Mouse (Mus musculus) mesoderm, embryonic 11.5 days (tissue): Measurements from ENCODE around the gene Pla1a.

Experiments
- DNase-seq: peaks from one replicate; pipeline ENCODE4 v3.0.0-alpha.2; 2012; ENCODE audit warnings: low read depth, low spot score

The Pla1a gene

DNA sequence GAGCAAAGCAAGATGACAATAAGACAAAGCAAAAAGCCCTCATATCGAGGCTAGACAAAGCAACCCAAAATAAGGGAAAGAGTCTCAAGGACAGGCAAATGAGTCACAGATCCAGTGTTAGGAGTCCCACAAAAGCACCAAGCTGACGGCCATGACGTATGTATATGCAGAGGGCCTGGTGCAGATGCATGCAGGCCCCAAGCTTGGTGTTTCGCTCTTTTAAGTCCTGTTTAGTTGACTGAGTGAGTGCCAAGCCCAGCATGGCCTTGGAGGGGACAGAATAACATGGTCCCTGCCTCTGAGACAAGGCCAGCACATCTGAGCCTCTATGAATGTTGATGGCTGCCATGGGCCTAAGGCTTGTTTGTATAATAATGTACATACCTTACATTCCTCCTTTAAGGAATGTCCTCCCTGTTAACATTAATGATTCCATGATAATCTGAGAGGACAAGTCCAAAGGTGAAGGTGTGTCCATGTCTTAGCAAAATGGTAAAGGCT, 1.4 kb upstream of the Pla1a start:
- DNase-seq = no peak

GRCm38 (mm10) chr16:38433514-38433913, 569 bp upstream of the Pla1a start:
- DNase-seq = no peak

- DNase-seq = no peak
Observed at GRCm38 (mm10) chr16:38431446-38432185, 1.3 kb downstream of the Pla1a start.

- DNase-seq = no peak
Observed at GRCm38 (mm10) chr16:38425799-38426198, 7.1 kb downstream of the Pla1a start.

- no peak for DNase-seq
Observed at GRCm38 (mm10) chr16:38425374-38425773, 7.6 kb downstream of the Pla1a start.

- no peak for DNase-seq
Observed at GRCm38 (mm10) chr16:38414953-38415352, 18.0 kb downstream of the Pla1a start.

GRCm38 (mm10) chr16:38408416-38408815, 24.5 kb downstream of the Pla1a start:
- no peak for DNase-seq

GRCm38 (mm10) chr16:38407584-38407983, 25.4 kb downstream of the Pla1a start:
- DNase-seq = no peak

DNA sequence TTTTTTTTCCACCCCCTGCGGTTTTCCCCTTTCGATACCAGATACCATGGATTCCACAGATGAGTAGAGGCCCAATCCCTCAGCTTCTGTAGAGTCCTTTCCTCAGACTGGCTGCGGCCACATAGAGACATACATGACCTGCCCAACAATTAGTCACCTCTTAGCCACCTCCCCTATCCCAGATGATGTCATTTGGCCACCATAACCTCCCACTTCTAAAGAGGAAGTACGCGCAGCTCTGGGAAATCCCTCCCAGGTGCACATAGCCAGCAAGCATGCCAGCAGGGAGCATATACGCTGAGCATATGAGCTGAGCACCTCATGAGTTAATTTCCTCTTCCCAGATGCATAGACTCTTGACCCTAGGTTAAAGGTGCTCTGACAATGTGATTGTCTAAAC, 26.2 kb downstream of the Pla1a start:
- DNase-seq = no peak

GRCm38 (mm10) chr16:38406293-38406692, 26.7 kb downstream of the Pla1a start:
- DNase-seq = no peak

GRCm38 (mm10) chr16:38403639-38404038, 29.3 kb downstream of the Pla1a start:
- no peak for DNase-seq

GRCm38 (mm10) chr16:38401468-38401867, 31.5 kb downstream of the Pla1a start:
- no peak for DNase-seq

DNA sequence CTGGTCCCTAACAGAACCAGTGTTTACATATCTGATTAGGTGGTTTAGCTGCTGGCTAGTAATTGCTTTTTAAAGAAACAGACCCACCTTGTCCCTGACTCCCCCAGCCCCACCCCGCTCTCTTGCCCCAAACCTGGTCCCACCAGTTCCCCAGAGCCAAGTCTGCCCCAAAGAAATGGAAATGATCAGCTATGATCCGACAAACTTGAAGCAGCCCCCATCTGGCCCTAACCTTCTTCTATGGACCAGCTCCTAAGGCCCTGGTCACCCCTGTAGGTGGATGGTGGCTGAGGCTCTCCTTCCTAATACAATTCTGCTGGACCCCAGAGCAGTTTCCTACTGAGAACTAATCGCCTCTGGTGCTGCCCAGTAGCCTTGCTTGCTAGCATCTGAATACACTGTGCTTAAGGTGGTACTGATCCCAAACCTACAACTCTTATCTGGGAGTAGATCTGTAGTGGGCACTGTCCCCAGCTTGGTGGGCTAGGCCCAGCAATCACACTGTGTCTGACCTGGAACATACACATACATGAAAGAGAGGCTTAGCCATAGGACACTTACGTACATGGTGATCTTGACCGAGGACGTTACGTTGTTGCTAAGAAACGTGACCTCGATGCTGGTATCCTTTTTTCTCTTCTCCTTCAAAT, 32.5 kb downstream of the Pla1a start:
- no peak for DNase-seq

- peak; percentile 30 for DNase-seq
Observed at GRCm38 (mm10) chr16:38399531-38400231, 33.3 kb downstream of the Pla1a start.

- no peak for DNase-seq
Observed at GRCm38 (mm10) chr16:38399076-38399475, 33.9 kb downstream of the Pla1a start.

GRCm38 (mm10) chr16:38398266-38398665, 34.7 kb downstream of the Pla1a start:
- DNase-seq = no peak

DNA sequence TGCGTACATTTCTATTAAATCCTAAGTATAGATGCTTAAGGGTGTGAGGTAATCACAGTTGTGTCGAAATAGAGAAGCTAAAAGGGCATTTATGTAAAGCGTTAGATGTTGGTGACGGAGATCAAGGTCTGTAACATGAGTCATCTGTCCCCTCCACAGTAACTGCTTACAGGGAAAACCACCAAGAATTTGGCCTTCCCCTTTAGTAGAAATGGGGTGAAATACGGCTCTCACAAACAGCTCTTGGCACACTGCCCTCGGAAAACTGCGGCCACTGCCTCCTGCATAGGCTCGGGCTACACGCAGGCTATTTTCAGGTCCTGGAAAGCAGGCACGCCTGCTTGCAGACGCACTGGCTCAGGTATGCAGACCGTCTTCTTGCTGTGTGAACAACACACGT, 36.8 kb downstream of the Pla1a start:
- no peak for DNase-seq

- DNase-seq = no peak
Observed at GRCm38 (mm10) chr16:38395060-38395730, 37.8 kb downstream of the Pla1a start.

- DNase-seq = no peak
Observed at GRCm38 (mm10) chr16:38394191-38394618, 38.7 kb downstream of the Pla1a start.

- DNase-seq = no peak
Observed at GRCm38 (mm10) chr16:38392126-38392894, 40.6 kb downstream of the Pla1a start.

- DNase-seq = no peak
Observed at GRCm38 (mm10) chr16:38390322-38390721, 42.6 kb downstream of the Pla1a start.
